ENCODE assay signal across 19 mouse cellular contexts in genomic region chr6:108910330-108910729, GRCm38 (mm10).
"Had no signal": no experiment of that assay in that cellular context is flagged by ENCODE, and none has a peak within 500 bp of the region (broad histone marks: within the 10 kb centered on the region; RNA-seq: fewer than 3 reads in every experiment).

No protein-coding gene starts in this region.

- H3K9me3 ChIP-seq: midbrain, embryonic 10.5 days; midbrain, embryonic 12.5 days; neural tube, embryonic 13.5 days; neural tube, embryonic 15.5 days had no signal

- H3K4me1 ChIP-seq: midbrain, embryonic 10.5 days; midbrain, embryonic 12.5 days; neural tube, embryonic 13.5 days; neural tube, embryonic 15.5 days had no signal

- H3K4me2 ChIP-seq: lung, embryonic 14.5 days; midbrain, embryonic 12.5 days; neural tube, embryonic 13.5 days; neural tube, embryonic 15.5 days had no signal

- H3K36me3 ChIP-seq: midbrain, embryonic 10.5 days; midbrain, embryonic 12.5 days; neural tube, embryonic 13.5 days; neural tube, embryonic 15.5 days had no signal

- H3K27ac ChIP-seq: midbrain, embryonic 10.5 days; midbrain, embryonic 12.5 days; neural tube, embryonic 13.5 days; neural tube, embryonic 15.5 days had no signal

- DNase-seq: lung, adult 18-20 months; lung, embryonic 14.5 days; lung, postnatal 10 days; lung, postnatal 4 days; midbrain, embryonic 14.5 days; retina, postnatal 1 day; right cerebral cortex, adult 18-20 months; right cerebral cortex, postnatal 25 days; right cerebral cortex, postnatal 4 days; spleen, adult 18-20 months; thymus, adult 18-20 months; thymus, postnatal 14 days; thymus, postnatal 36 days had no signal

- H3K27me3 ChIP-seq: midbrain, embryonic 12.5 days; neural tube, embryonic 13.5 days; neural tube, embryonic 15.5 days had no signal

- H3K9ac ChIP-seq: lung, embryonic 14.5 days; midbrain, embryonic 12.5 days; neural tube, embryonic 13.5 days; neural tube, embryonic 15.5 days had no signal

- H3K4me3 ChIP-seq: midbrain, embryonic 10.5 days; midbrain, embryonic 12.5 days; myocyte; neural tube, embryonic 13.5 days; neural tube, embryonic 15.5 days had no signal

- ATAC-seq: midbrain, embryonic 16.5 days had no signal
